Mouse (Mus musculus): ENCODE data around the gene Cygb. TPM values are rescaled to one million over a fixed set of nuclear protein-coding genes. Genes with fewer than 3 reads are reported as not detected.

Cygb gene
- polyA plus RNA-seq (2014; fragmentation: Nextera tagmentation; extraction: Ambion mirVana): 5.8 and 6.7 TPM in 2 replicates

DNA sequence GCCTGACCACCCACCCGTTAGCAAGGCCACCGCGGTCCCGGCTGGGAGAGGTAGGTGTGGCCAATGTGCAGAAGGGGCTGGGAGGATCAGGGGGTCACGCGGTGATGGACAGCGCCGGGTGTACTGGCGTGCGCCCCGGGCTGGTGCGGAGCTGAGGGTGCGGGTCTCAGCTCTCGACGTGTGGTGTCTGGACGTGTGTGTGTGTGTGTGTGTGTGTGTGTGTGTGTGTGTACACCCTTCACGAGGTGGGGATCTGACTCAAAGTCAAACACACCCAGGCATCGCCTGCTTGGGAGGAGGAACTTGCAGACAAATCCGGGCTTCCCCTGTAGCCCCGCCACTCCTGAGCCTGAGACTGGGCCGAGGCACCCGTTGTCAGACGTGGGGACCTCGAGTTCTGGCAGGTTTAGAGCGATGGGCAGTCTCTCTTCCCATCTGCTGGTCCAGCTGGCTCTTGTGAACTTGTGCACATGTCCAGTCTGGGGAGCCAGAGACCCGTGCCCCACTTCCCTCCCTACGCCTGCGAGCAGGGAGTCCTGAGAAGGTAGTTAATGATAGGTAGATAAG is at the start of gene Cygb:
Cygb (minus strand) TSS at position 59 of the 567 bp plus-strand sequence.
- 4% methylated on average over 28 of the region's 28 CpGs for WGBS
- H3K27ac ChIP-seq (replicated peaks in 1 of 2; ENCODE audit: control insufficient read depth in 1 of 2, insufficient read depth in 1 of 2, low read depth in 2 of 2, low read length in 2 of 2): no peak within 1 kb of the TSS
- no peak for ATAC-seq (ENCODE audit: insufficient number of reproducible peaks, insufficient read depth, low FRiP score, low read depth)
- H3K36me3 ChIP-seq (ENCODE audit: control insufficient read depth, insufficient read depth, low read length): no peaks in the 10 kb centered on the region
- no peaks in the 10 kb centered on the region for H3K9me3 ChIP-seq (ENCODE audit: control insufficient read depth, low read length)
- H3K4me1 ChIP-seq (ENCODE audit: control insufficient read depth in 2 of 2, insufficient read depth in 2 of 2, low read length in 2 of 2): peaks cover 14 to 30% of the 10 kb centered on the region in 2 experiments
- peak within 1 kb of the TSS; percentile 68 for H3K9ac ChIP-seq (ENCODE audit: low read length)
- peaks cover 43% of the 10 kb centered on the region for H3K27me3 ChIP-seq (ENCODE audit: control insufficient read depth, insufficient read depth, low read length)
- peak within 1 kb of the TSS; percentile 80 for H3K4me2 ChIP-seq (ENCODE audit: low read length)
- H3K4me3 ChIP-seq (ENCODE audit: control insufficient read depth in 1 of 2, insufficient read depth in 1 of 2, low read depth in 1 of 2, low read length in 2 of 2): peak within 1 kb of the TSS; percentile 45

DNA sequence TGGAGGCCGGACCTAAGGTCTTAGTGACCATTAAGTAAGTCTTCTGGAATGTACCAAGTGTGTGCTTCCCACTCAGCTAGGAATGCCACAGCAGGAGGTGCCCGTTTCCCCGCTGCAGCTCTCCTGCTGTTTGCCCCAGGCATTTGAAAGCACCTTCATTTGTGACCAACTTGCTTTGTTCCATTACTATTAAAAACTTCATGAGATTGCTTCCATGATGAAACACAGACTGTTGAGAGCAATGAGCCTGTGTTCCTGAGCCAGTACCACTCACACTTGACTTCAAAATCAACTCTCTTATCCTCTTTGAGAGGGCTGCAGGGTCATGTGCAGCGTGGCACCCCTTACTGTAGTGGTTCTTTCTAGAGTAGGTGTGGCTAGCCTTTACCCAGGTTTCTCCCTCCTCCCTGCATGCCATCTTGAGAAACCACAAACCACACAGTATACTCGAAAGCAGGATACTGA is 47.3 kb upstream of the Cygb start:
- Histone ChIP-seq H3K27me3 (ENCODE audit: control insufficient read depth, insufficient read depth, low read length) (peaks cover 15% of the 10 kb centered on the region; the same call in 1 of the 2 replicates), H3K9me3 (ENCODE audit: control insufficient read depth, low read length) (0 out of 2 replicates have a peak, but pooled peaks cover 2% of the 10 kb centered on the region), H3K4me2 (ENCODE audit: low read length) (no peak overlapping the region), H3K9ac (ENCODE audit: low read length) (no peak overlapping the region), H3K4me1 (ENCODE audit: control insufficient read depth in 2 of 2, insufficient read depth in 2 of 2, low read length in 2 of 2) (no peaks in the 10 kb centered on the region), H3K4me3 (ENCODE audit: control insufficient read depth in 1 of 2, insufficient read depth in 1 of 2, low read depth in 1 of 2, low read length in 2 of 2) (no peak overlapping the region), H3K27ac (replicated peaks in 1 of 2; ENCODE audit: control insufficient read depth in 1 of 2, insufficient read depth in 1 of 2, low read depth in 2 of 2, low read length in 2 of 2) (no peak overlapping the region), H3K36me3 (ENCODE audit: control insufficient read depth, insufficient read depth, low read length) (no peaks in the 10 kb centered on the region)
- no peak for ATAC-seq (ENCODE audit: insufficient number of reproducible peaks, insufficient read depth, low FRiP score, low read depth)
- WGBS: 25% methylated on average over 5 of the region's 5 CpGs

DNA sequence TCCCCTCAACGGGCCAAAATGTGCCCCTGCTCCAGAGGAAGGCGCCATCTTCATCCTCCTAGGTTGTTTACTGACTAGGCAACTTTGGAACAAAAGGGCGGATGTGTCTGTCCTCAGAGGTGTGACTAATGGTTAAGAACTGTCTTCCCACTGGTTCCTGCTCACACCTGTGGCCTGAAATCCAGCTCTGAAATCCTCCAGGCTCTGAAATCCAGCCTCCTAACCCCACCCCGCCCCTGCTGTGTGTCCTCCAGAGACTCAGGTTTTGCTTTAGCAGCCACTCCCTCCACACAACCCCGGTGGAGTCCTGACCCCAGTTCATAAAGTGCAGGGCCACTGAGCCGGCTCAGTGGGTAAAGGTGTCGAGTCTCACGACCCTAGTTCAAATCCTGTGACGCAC is 43.4 kb upstream of the Cygb start:
- no peak overlapping the region for H3K4me2 ChIP-seq (ENCODE audit: low read length)
- H3K9me3 ChIP-seq (ENCODE audit: control insufficient read depth, low read length): 0 out of 2 replicates have a peak, but pooled peaks cover 2% of the 10 kb centered on the region
- peaks cover 43% of the 10 kb centered on the region for H3K27me3 ChIP-seq (ENCODE audit: control insufficient read depth, insufficient read depth, low read length)
- no peaks in the 10 kb centered on the region for H3K36me3 ChIP-seq (ENCODE audit: control insufficient read depth, insufficient read depth, low read length)
- no peak overlapping the region for H3K9ac ChIP-seq (ENCODE audit: low read length)
- ATAC-seq (ENCODE audit: insufficient number of reproducible peaks, insufficient read depth, low FRiP score, low read depth): no peak
- H3K4me3 ChIP-seq (ENCODE audit: control insufficient read depth in 1 of 2, insufficient read depth in 1 of 2, low read depth in 1 of 2, low read length in 2 of 2): no peak overlapping the region
- H3K27ac ChIP-seq (replicated peaks in 1 of 2; ENCODE audit: control insufficient read depth in 1 of 2, insufficient read depth in 1 of 2, low read depth in 2 of 2, low read length in 2 of 2): no peak overlapping the region
- WGBS: 65% methylated on average over 9 of the region's 9 CpGs
- H3K4me1 ChIP-seq (ENCODE audit: control insufficient read depth in 2 of 2, insufficient read depth in 2 of 2, low read length in 2 of 2): peaks cover 4 to 8% of the 10 kb centered on the region in 2 experiments; a peak in 2 of 4 replicates

DNA sequence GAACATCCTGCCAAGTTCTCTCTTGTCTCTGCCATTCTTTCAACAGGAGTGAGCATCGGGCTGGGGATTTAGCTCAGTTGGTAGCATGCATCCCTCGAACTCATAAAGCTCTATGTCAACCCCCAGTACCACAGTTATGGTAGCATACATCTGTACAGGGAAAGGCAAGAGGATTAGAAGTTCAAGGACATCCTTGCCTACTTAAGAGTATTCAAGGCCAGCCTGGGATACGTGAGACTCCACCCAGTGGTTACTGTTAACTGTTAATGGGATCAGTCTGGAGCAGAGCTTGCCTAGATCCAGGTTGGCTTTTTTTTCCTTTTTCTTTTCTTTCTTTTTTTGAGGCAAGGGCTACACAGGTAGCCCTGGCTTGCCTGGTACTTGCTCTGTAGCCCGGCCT is 42.3 kb upstream of the Cygb start:
- no peak for ATAC-seq (ENCODE audit: insufficient number of reproducible peaks, insufficient read depth, low FRiP score, low read depth)
- Histone ChIP-seq H3K27ac (replicated peaks in 1 of 2; ENCODE audit: control insufficient read depth in 1 of 2, insufficient read depth in 1 of 2, low read depth in 2 of 2, low read length in 2 of 2) (no peak overlapping the region), H3K9ac (ENCODE audit: low read length) (no peak overlapping the region), H3K4me3 (ENCODE audit: control insufficient read depth in 1 of 2, insufficient read depth in 1 of 2, low read depth in 1 of 2, low read length in 2 of 2) (no peak overlapping the region), H3K36me3 (ENCODE audit: control insufficient read depth, insufficient read depth, low read length) (no peaks in the 10 kb centered on the region), H3K27me3 (ENCODE audit: control insufficient read depth, insufficient read depth, low read length) (peaks cover 43% of the 10 kb centered on the region), H3K4me1 (ENCODE audit: control insufficient read depth in 2 of 2, insufficient read depth in 2 of 2, low read length in 2 of 2) (peaks cover 4 to 8% of the 10 kb centered on the region in 2 experiments; a peak in 2 of 4 replicates), H3K9me3 (ENCODE audit: control insufficient read depth, low read length) (0 out of 2 replicates have a peak, but pooled peaks cover 2% of the 10 kb centered on the region), H3K4me2 (ENCODE audit: low read length) (no peak overlapping the region)
- 77% methylated on average over 4 of the region's 4 CpGs for WGBS

DNA sequence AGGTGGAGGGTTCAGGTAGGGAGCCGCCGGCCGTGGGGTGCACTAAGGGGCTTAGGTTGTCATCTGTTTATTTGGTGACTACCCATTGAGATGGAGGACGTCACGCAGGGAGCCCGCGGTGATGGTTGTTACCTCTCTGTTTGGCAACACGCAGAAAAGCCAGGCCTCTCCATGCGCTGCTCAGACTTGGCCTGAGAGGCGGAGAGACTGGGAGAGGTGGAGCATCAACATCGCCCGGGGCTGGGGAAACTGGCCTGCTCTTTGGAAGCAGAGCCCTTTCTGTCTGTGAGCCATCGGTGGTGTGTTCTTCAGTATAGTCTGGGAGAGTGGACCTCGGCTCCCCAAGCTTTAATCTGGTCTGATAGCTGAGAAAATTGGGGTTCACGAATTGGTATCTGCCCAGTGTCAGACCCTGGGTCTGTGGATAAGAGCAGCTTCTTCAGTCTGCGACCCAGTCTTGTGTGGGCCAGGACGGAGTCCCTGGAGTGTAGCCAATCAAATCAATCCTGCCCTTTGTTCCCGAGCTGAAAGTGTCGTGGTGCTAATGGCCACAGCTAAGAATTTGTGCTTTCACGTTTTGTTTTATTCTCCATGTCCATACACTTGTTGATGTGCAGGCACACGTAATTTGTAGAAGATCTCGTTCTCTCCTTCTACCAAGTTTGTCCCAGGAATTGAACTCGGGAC is 41.2 kb upstream of the Cygb start:
- H3K36me3 ChIP-seq (ENCODE audit: control insufficient read depth, insufficient read depth, low read length): no peaks in the 10 kb centered on the region
- no peaks in the 10 kb centered on the region for H3K9me3 ChIP-seq (ENCODE audit: control insufficient read depth, low read length)
- H3K4me1 ChIP-seq (ENCODE audit: control insufficient read depth in 2 of 2, insufficient read depth in 2 of 2, low read length in 2 of 2): peaks cover 4 to 8% of the 10 kb centered on the region in 2 experiments; a peak in 2 of 4 replicates
- H3K4me3 ChIP-seq (ENCODE audit: control insufficient read depth in 1 of 2, insufficient read depth in 1 of 2, low read depth in 1 of 2, low read length in 2 of 2): peak overlapping the region in 1 of 2 experiments; percentile 53; a peak in 1 of 4 replicates
- 28% methylated on average over 23 of the region's 23 CpGs for WGBS
- peaks cover 43% of the 10 kb centered on the region for H3K27me3 ChIP-seq (ENCODE audit: control insufficient read depth, insufficient read depth, low read length)
- H3K9ac ChIP-seq (ENCODE audit: low read length): no peak overlapping the region
- H3K27ac ChIP-seq (replicated peaks in 1 of 2; ENCODE audit: control insufficient read depth in 1 of 2, insufficient read depth in 1 of 2, low read depth in 2 of 2, low read length in 2 of 2): no peak overlapping the region
- no peak overlapping the region for H3K4me2 ChIP-seq (ENCODE audit: low read length)
- ATAC-seq (ENCODE audit: insufficient number of reproducible peaks, insufficient read depth, low FRiP score, low read depth): no peak

DNA sequence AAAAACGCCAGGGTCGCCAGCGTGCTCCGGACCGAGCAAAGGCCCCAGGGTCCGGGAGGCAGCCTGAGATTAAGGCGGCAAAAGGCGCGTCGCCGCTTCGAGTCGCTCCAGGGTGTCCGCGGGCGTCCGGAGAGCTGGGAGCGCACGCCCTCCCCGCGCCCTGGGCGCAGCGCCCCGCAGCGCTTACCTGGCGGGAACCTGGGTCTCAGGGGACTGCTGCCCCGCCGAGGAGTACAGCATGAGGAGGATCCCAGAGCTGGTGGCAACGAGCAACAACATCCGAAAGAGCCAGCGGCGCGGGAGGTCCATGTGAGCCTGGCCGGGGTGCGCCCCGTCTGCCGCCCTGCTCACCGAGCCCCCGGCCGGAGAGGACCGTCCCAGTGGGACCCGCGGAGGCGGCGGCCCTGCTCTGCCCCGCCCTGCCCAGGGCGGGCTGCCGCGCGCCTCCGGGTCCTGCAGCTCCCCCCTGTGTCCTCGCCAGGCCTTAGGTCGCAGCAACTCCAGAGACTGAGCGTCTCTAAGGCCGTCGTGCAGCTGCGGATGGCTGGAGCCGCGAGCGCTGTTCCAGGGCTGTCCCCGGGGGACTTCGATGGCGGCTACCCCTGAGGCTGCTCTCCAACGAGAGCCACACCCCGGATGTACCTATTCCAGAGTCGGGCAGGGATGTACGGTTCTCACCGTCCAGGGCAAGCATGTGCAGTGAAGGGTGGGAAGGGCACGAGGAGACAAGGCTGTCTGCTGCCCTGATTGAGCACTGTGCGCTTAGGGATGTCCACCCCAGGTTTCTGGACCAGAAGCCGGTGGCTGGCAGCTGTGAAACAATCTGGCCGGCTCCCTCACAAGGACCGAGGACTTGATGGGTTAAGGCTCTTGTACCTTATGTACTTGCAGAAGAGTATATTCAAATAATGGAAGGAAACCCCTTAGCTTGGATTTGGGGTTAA is 40.4 kb upstream of the Cygb start:
- peak overlapping the region; percentile 72 for H3K9ac ChIP-seq (ENCODE audit: low read length)
- H3K9me3 ChIP-seq (ENCODE audit: control insufficient read depth, low read length): no peaks in the 10 kb centered on the region
- H3K4me2 ChIP-seq (ENCODE audit: low read length): peak overlapping the region; percentile 90
- WGBS: 3% methylated on average over 68 of the region's 73 CpGs
- peak; percentile 79; the same call in 1 of the 2 replicates for ATAC-seq (ENCODE audit: insufficient number of reproducible peaks, insufficient read depth, low FRiP score, low read depth)
- H3K36me3 ChIP-seq (ENCODE audit: control insufficient read depth, insufficient read depth, low read length): no peaks in the 10 kb centered on the region
- H3K4me1 ChIP-seq (ENCODE audit: control insufficient read depth in 2 of 2, insufficient read depth in 2 of 2, low read length in 2 of 2): peaks cover 4 to 8% of the 10 kb centered on the region in 2 experiments; a peak in 2 of 4 replicates
- peaks cover 43% of the 10 kb centered on the region for H3K27me3 ChIP-seq (ENCODE audit: control insufficient read depth, insufficient read depth, low read length)
- H3K4me3 ChIP-seq (ENCODE audit: control insufficient read depth in 1 of 2, insufficient read depth in 1 of 2, low read depth in 1 of 2, low read length in 2 of 2): peak overlapping the region; percentile 53 to 56
- no peak overlapping the region for H3K27ac ChIP-seq (replicated peaks in 1 of 2; ENCODE audit: control insufficient read depth in 1 of 2, insufficient read depth in 1 of 2, low read depth in 2 of 2, low read length in 2 of 2)

DNA sequence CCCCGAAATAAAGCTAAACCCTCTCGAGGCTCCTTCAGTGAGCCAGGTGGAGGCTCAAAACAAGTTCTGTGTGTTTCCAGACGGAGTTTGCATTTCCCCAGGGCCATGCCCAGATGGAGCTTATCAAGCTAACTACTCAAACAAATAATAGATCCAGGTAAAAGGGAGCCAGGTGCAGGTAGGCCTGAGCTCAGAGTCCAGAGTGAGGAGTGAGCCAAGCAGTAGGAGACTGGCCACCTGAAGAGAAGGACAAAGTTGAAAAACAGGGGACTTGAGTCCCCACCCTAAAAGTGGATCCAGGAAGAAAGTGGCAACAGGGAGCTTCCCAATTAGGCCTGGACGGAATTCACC is 39.8 kb upstream of the Cygb start:
- ATAC-seq (ENCODE audit: insufficient number of reproducible peaks, insufficient read depth, low FRiP score, low read depth): no peak
- Histone ChIP-seq H3K4me2 (ENCODE audit: low read length) (peak overlapping the region; percentile 90), H3K9me3 (ENCODE audit: control insufficient read depth, low read length) (no peaks in the 10 kb centered on the region), H3K36me3 (ENCODE audit: control insufficient read depth, insufficient read depth, low read length) (no peaks in the 10 kb centered on the region), H3K27ac (replicated peaks in 1 of 2; ENCODE audit: control insufficient read depth in 1 of 2, insufficient read depth in 1 of 2, low read depth in 2 of 2, low read length in 2 of 2) (no peak overlapping the region), H3K4me3 (ENCODE audit: control insufficient read depth in 1 of 2, insufficient read depth in 1 of 2, low read depth in 1 of 2, low read length in 2 of 2) (peak overlapping the region; percentile 53 to 56), H3K9ac (ENCODE audit: low read length) (peak overlapping the region; percentile 72), H3K27me3 (ENCODE audit: control insufficient read depth, insufficient read depth, low read length) (peaks cover 43% of the 10 kb centered on the region), H3K4me1 (ENCODE audit: control insufficient read depth in 2 of 2, insufficient read depth in 2 of 2, low read length in 2 of 2) (peaks cover 4 to 8% of the 10 kb centered on the region in 2 experiments; a peak in 2 of 4 replicates)
- WGBS: 55% methylated on average over 4 of the region's 4 CpGs

All from heart, embryonic 14.5 days (tissue).